Mouse (Mus musculus) T-helper 2 cell (primary cell): ENCODE measurements around the gene Vmn1r158.
"Not testable (repeated sequence)": the region's sequence is repeated elsewhere in the genome, so short reads cannot be mapped to it uniquely, and the experiment has no call there.

Experiments used
- in situ Hi-C: fragments of 300-600 bp; cut with MboI, MseI; formaldehyde crosslinking; loops from one replicate; pipeline ENCODE4 v1.15.1; 2025; ENCODE audit warnings: high pct_unique_total_duplicates

Gene Vmn1r158

GRCm38 (mm10) chr7:22790682-22791081 lies at the start of gene Vmn1r158:
Vmn1r158 (minus strand) TSS chr7:22790782.
- in situ Hi-C loops, result not testable (repeated sequence)

- in situ Hi-C loops, result not testable (repeated sequence)
Observed at GRCm38 (mm10) chr7:22775981-22776380, 14.6 kb downstream of the Vmn1r158 start.

- in situ Hi-C loops, result loop anchor here (10.0 to 25.0 kb wide), 4 partner anchors 347 to 1987 kb away; partner anchors contain the start of genes Vmn1r112, Vmn1r132 and Vmn1r148
Observed at GRCm38 (mm10) chr7:22761397-22761796, 29.2 kb downstream of the Vmn1r158 start, which contains the start of gene Vmn1r157. Vmn1r157 (plus strand) TSS chr7:22761697.
